ENCODE assay signal across 9 mouse cellular contexts in genomic region chr11:99206954-99207353, GRCm38 (mm10). TPM values are rescaled to one million over a fixed set of nuclear protein-coding genes. Genes with fewer than 3 reads are reported as not detected.
A peak's percentile ranks its signal among the peaks of the same experiment; 100 is the strongest.
DNase-seq lines count a peak whose midpoint lies in the region; ATAC-seq lines count a peak whose summit lies in the region.
"Had no signal": no experiment of that assay in that cellular context is flagged by ENCODE, and none has a peak within 500 bp of the region (broad histone marks: within the 10 kb centered on the region; RNA-seq: fewer than 3 reads in every experiment).

No protein-coding gene starts in this region.

- H3K4me3 ChIP-seq in limb, embryonic 11.5 days (ENCODE audit: low read depth, low read length): no peak overlapping the region
- H3K4me3 ChIP-seq in limb, embryonic 10.5 days: no peak overlapping the region
- no peak overlapping the region for H3K4me3 ChIP-seq in midbrain, embryonic 15.5 days

- H3K27ac ChIP-seq in limb, embryonic 11.5 days (replicated peaks; ENCODE audit: low read depth, low read length): no peak overlapping the region
- no peak overlapping the region for H3K27ac ChIP-seq in limb, embryonic 10.5 days
- no peak overlapping the region for H3K27ac ChIP-seq in midbrain, embryonic 15.5 days

- peaks cover 11% of the 10 kb centered on the region for H3K36me3 ChIP-seq in limb, embryonic 11.5 days (ENCODE audit: control insufficient read depth, insufficient read depth, low read length)
- peaks cover 37% of the 10 kb centered on the region for H3K36me3 ChIP-seq in limb, embryonic 10.5 days
- peaks cover 17% of the 10 kb centered on the region for H3K36me3 ChIP-seq in midbrain, embryonic 15.5 days (replicated peaks)

- peak; percentile 56 to 70 for DNase-seq in cerebellum, postnatal 14 days
- no peak for DNase-seq in cerebellum, adult 8-10 months
- peak; percentile 43 for DNase-seq in limb, embryonic 11.5 days (ENCODE audit: low spot score)
- DNase-seq in limb, embryonic 10.5 days (ENCODE audit: low spot score): no peak
- DNase-seq in embryo, embryonic 10 days (ENCODE audit: low spot score): peak; percentile 26
- no peak for DNase-seq in urinary bladder, postnatal 36 days (ENCODE audit: low spot score in 2 of 2)

- no peak for ATAC-seq in limb, embryonic 11.5 days (ENCODE audit: insufficient number of reproducible peaks, low FRiP score, low TSS enrichment, low read depth)
- ATAC-seq in megakaryocyte-erythroid progenitor cell, adult 5-6 weeks (replicated peaks; ENCODE audit: low FRiP score, low TSS enrichment, poor library complexity, severe bottlenecking): peak; percentile 96
- no peak for ATAC-seq in midbrain, embryonic 15.5 days (replicated peaks)

- H3K4me1 ChIP-seq in limb, embryonic 11.5 days (ENCODE audit: control insufficient read depth, insufficient read depth, low read length): no peaks in the 10 kb centered on the region
- H3K4me1 ChIP-seq in limb, embryonic 10.5 days: peaks cover 9% of the 10 kb centered on the region; the same call in 1 of the 2 replicates
- H3K4me1 ChIP-seq in midbrain, embryonic 15.5 days: no peaks in the 10 kb centered on the region

- H3K9me3 ChIP-seq in limb, embryonic 11.5 days (ENCODE audit: control insufficient read depth, low read length): no peaks in the 10 kb centered on the region
- H3K9me3 ChIP-seq in limb, embryonic 10.5 days (replicated peaks): no peaks in the 10 kb centered on the region
- H3K9me3 ChIP-seq in midbrain, embryonic 15.5 days: no peaks in the 10 kb centered on the region

- H3K4me2 ChIP-seq in limb, embryonic 11.5 days (ENCODE audit: low read depth, severe bottlenecking): no peak overlapping the region
- H3K4me2 ChIP-seq in midbrain, embryonic 15.5 days: no peak overlapping the region

- H3K27me3 ChIP-seq in limb, embryonic 11.5 days (ENCODE audit: control insufficient read depth, insufficient read depth, low read length): no peaks in the 10 kb centered on the region
- no peaks in the 10 kb centered on the region for H3K27me3 ChIP-seq in limb, embryonic 10.5 days (ENCODE audit: low read depth, poor library complexity, severe bottlenecking)
- no peaks in the 10 kb centered on the region for H3K27me3 ChIP-seq in midbrain, embryonic 15.5 days (replicated peaks)

- H3K9ac ChIP-seq in limb, embryonic 11.5 days (ENCODE audit: low read length): no peak overlapping the region
- no peak overlapping the region for H3K9ac ChIP-seq in midbrain, embryonic 15.5 days

- WGBS in limb, embryonic 11.5 days: 21% methylated on average over 2 of the region's 2 CpGs
- WGBS in limb, embryonic 10.5 days: 41% methylated on average over 2 of the region's 2 CpGs
- WGBS in midbrain, embryonic 15.5 days: 27% methylated on average over 2 of the region's 2 CpGs

RNA-seq across cellular contexts. Expression of gene Smarce1, which starts 23.9 kb away (rescaled TPM):
- polyA plus RNA-seq in limb, embryonic 11.5 days (2014; fragmentation: Nextera tagmentation; extraction: Ambion mirVana): 261 and 272 TPM in 2 replicates
- polyA plus RNA-seq in limb, embryonic 10.5 days (2016; fragmentation: Nextera tagmentation; extraction: Ambion mirVana): 352 and 394 TPM in 2 replicates
- total RNA-seq in megakaryocyte-erythroid progenitor cell, adult 5-6 weeks (2014; fragmentation: Nextera tagmentation): 113 and 114 TPM in 2 replicates
- 223 and 323 TPM in 2 replicates for total RNA-seq in megakaryocyte-erythroid progenitor cell, adult 5-6 weeks (2017)
- polyA plus RNA-seq in midbrain, embryonic 15.5 days (2015; fragmentation: Nextera tagmentation; extraction: Ambion mirVana): 322 and 331 TPM in 2 replicates

RNA-seq across cellular contexts. Expression of gene Krt222, which starts 36.9 kb away (rescaled TPM):
- polyA plus RNA-seq in limb, embryonic 11.5 days (2014; fragmentation: Nextera tagmentation; extraction: Ambion mirVana): 0.13 and 0.16 TPM in 2 replicates
- 0.20 and 0.25 TPM in 2 replicates for polyA plus RNA-seq in limb, embryonic 10.5 days (2016; fragmentation: Nextera tagmentation; extraction: Ambion mirVana)
- not detected in 2 replicates for total RNA-seq in megakaryocyte-erythroid progenitor cell, adult 5-6 weeks (2014; fragmentation: Nextera tagmentation)
- total RNA-seq in megakaryocyte-erythroid progenitor cell, adult 5-6 weeks (2017): not detected in 2 replicates
- polyA plus RNA-seq in midbrain, embryonic 15.5 days (2015; fragmentation: Nextera tagmentation; extraction: Ambion mirVana): 6.8 and 8.1 TPM in 2 replicates

RNA-seq across cellular contexts. Expression of gene Ccr7, which starts 52.1 kb away (rescaled TPM):
- polyA plus RNA-seq in limb, embryonic 11.5 days (2014; fragmentation: Nextera tagmentation; extraction: Ambion mirVana): 1.0 and 1.3 TPM in 2 replicates
- 0.82 and 1.3 TPM in 2 replicates for polyA plus RNA-seq in limb, embryonic 10.5 days (2016; fragmentation: Nextera tagmentation; extraction: Ambion mirVana)
- 0.47 TPM in 1 of 2 replicates, not detected in the other for total RNA-seq in megakaryocyte-erythroid progenitor cell, adult 5-6 weeks (2014; fragmentation: Nextera tagmentation)
- total RNA-seq in megakaryocyte-erythroid progenitor cell, adult 5-6 weeks (2017): not detected in 2 replicates
- polyA plus RNA-seq in midbrain, embryonic 15.5 days (2015; fragmentation: Nextera tagmentation; extraction: Ambion mirVana): 0.09 TPM in 1 of 2 replicates, not detected in the other
- total RNA-seq: left cerebral cortex, postnatal 14 days had no signal

Comparison
In these comparisons a context has a peak if more than half of its experiments do, and no peak if none do; other contexts are left out.
1. DNase-seq: peak in cerebellum, postnatal 14 days (2 of 2), limb, embryonic 11.5 days (single experiment) and embryo, embryonic 10 days (single experiment); none in cerebellum, adult 8-10 months (single experiment), limb, embryonic 10.5 days (single experiment) and urinary bladder, postnatal 36 days (0 of 2).